Mouse (Mus musculus): ENCODE measurements at regions not wholly inside any gene's neighbourhood (a gene's known extent, or its start where the extent isn't known, plus 50 kb on each side); places are given as distances from the start of the nearest gene placed in this dataset.

GRCm38 (mm10) chr2:144176508-144177170 lies 93.8 kb upstream of the Mgme1 start:
- TF ChIP-seq CTCF (IDR thresholded peaks at IDR 0.05), result no peak
- no peak for TF ChIP-seq POLR2A (IDR thresholded peaks at IDR 0.05; ENCODE audit: insufficient read depth, low read depth, low read length)
- TF ChIP-seq EP300 (IDR thresholded peaks at IDR 0.05; ENCODE audit: insufficient read depth, low read depth, low read length), result no peak

All from heart, adult 2 months (tissue).